Mouse (Mus musculus): Measurements from ENCODE around the gene Unc5b. TPM values are rescaled to one million over a fixed set of nuclear protein-coding genes. Genes with fewer than 3 reads are reported as not detected.

Unc5b gene
- polyA plus RNA-seq, 1 experiment from 2014 or later: 7.3 TPM

DNA sequence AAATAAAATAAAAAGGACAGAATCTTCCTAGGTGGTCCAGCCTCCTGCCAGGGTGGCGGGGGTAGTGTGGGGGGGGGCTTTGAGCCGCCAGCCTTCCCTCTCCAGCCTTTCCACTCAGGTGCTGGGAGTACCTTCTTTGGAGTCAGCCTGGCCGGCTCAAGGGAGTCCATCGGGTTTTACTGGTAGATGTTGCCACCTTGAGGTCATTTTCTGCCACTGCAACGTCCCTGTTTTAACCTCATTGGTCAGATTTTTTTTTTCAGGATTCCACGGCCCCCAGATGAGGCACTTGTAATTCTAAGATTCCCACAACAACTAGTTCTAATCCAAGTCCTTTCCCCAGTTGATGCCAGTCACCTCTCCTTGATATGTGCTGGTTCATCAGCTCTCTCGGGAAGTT is 74.4 kb downstream of the Unc5b start:
- no peak for ATAC-seq (ENCODE audit: low read depth)
- Histone ChIP-seq H3K4me2 (ENCODE audit: low read depth, low read length) (no peak overlapping the region), H3K27me3 (ENCODE audit: control insufficient read depth, insufficient read depth, low read depth, low read length) (no peaks in the 10 kb centered on the region), H3K9me3 (ENCODE audit: control insufficient read depth, low read length) (no peaks in the 10 kb centered on the region; the same call in 1 of the 2 replicates), H3K4me1 (replicated peaks; ENCODE audit: control insufficient read depth, insufficient read depth, low read length) (peaks cover 4% of the 10 kb centered on the region), H3K27ac (ENCODE audit: low read length) (no peak overlapping the region), H3K4me3 (ENCODE audit: low read length) (no peak overlapping the region), H3K36me3 (ENCODE audit: control insufficient read depth, insufficient read depth, low read length) (no peaks in the 10 kb centered on the region), H3K9ac (ENCODE audit: low read length) (no peak overlapping the region)
- 6% methylated on average over 7 of the region's 7 CpGs for WGBS

DNA sequence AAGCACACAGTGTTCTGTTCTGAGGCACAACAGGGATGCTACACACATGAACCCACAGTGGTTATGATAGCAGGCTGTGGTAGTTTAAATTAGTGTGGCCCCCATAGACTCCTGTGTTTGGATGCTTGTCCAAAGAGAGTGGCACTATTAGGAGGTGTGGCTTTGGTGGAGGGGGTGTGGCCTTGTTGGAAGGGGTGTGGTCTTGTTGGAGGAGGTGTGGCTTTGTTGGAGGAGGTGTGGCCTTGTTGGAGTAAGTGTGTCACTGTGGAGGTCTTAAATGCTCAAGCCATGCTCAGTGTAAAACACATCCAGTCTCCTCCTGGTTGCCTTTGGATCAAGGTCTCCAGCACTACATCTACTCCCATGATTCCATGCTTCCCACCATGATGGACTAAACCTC is 75.2 kb downstream of the Unc5b start:
- H3K9ac ChIP-seq (ENCODE audit: low read length): no peak overlapping the region
- H3K27me3 ChIP-seq (ENCODE audit: control insufficient read depth, insufficient read depth, low read depth, low read length): no peaks in the 10 kb centered on the region
- H3K9me3 ChIP-seq (ENCODE audit: control insufficient read depth, low read length): no peaks in the 10 kb centered on the region; the same call in 1 of the 2 replicates
- H3K4me3 ChIP-seq (ENCODE audit: low read length): no peak overlapping the region
- H3K4me1 ChIP-seq (replicated peaks; ENCODE audit: control insufficient read depth, insufficient read depth, low read length): peaks cover 4% of the 10 kb centered on the region
- H3K4me2 ChIP-seq (ENCODE audit: low read depth, low read length): no peak overlapping the region
- no peak for ATAC-seq (ENCODE audit: low read depth)
- no peaks in the 10 kb centered on the region for H3K36me3 ChIP-seq (ENCODE audit: control insufficient read depth, insufficient read depth, low read length)
- no peak overlapping the region for H3K27ac ChIP-seq (ENCODE audit: low read length)

DNA sequence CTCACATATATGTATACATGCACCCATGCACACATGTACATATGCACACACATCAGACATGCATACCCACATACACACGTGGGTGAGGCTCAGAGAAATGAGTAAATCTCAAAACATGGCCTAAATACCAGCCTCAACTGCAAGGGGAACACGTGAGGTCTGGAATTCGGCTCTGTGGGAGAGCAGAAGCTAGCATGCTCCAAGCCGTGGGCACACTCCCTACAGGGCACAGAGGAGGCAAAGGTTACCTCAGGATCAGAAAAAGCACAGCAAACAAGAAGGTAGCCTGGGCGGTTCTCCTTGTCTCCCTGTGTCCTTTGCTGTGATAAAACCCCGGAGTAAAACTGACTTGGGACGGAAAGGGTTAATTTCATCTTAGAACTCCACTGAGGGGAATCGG is 77.4 kb downstream of the Unc5b start:
- Histone ChIP-seq H3K9me3 (ENCODE audit: control insufficient read depth, low read length) (no peaks in the 10 kb centered on the region; the same call in 1 of the 2 replicates), H3K27me3 (ENCODE audit: control insufficient read depth, insufficient read depth, low read depth, low read length) (no peaks in the 10 kb centered on the region), H3K27ac (ENCODE audit: low read length) (no peak overlapping the region), H3K4me1 (replicated peaks; ENCODE audit: control insufficient read depth, insufficient read depth, low read length) (peaks cover 4% of the 10 kb centered on the region), H3K36me3 (ENCODE audit: control insufficient read depth, insufficient read depth, low read length) (peaks cover 3% of the 10 kb centered on the region; the same call in 1 of the 2 replicates), H3K4me3 (ENCODE audit: low read length) (no peak overlapping the region), H3K9ac (ENCODE audit: low read length) (no peak overlapping the region), H3K4me2 (ENCODE audit: low read depth, low read length) (no peak overlapping the region)
- WGBS: 76% methylated on average over 8 of the region's 8 CpGs
- no peak for ATAC-seq (ENCODE audit: low read depth)

DNA sequence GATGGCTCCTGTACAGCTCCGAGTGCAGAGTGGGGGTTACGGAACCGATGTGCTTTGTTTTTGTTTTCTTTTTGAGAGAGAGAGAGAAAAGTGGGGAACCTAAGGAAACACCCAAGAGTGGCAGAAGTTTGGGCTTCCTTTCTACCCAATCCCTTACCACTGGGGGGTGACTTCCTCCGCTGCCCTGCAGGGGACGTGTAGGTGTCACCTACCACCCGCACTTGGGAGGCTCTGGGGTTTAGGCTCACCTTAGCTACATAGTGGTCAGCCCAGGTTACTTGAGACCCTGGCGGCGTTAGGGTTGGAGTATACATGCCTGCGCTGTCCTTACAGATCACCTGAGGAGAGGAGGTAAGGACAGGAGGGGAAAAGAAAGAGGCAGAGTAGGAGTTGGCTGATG is 78.1 kb downstream of the Unc5b start:
- 68% methylated on average over 9 of the region's 9 CpGs for WGBS
- Histone ChIP-seq H3K4me1 (replicated peaks; ENCODE audit: control insufficient read depth, insufficient read depth, low read length) (peaks cover 4% of the 10 kb centered on the region), H3K4me3 (ENCODE audit: low read length) (no peak overlapping the region; the same call in 1 of the 2 replicates), H3K9me3 (ENCODE audit: control insufficient read depth, low read length) (no peaks in the 10 kb centered on the region; the same call in 1 of the 2 replicates), H3K4me2 (ENCODE audit: low read depth, low read length) (peak overlapping the region; percentile 88), H3K27me3 (ENCODE audit: control insufficient read depth, insufficient read depth, low read depth, low read length) (no peaks in the 10 kb centered on the region), H3K9ac (ENCODE audit: low read length) (peak overlapping the region; percentile 86), H3K27ac (ENCODE audit: low read length) (peak overlapping the region; percentile 50; the same call in 1 of the 2 replicates), H3K36me3 (ENCODE audit: control insufficient read depth, insufficient read depth, low read length) (peaks cover 3% of the 10 kb centered on the region; the same call in 1 of the 2 replicates)
- ATAC-seq (ENCODE audit: low read depth): no peak

DNA sequence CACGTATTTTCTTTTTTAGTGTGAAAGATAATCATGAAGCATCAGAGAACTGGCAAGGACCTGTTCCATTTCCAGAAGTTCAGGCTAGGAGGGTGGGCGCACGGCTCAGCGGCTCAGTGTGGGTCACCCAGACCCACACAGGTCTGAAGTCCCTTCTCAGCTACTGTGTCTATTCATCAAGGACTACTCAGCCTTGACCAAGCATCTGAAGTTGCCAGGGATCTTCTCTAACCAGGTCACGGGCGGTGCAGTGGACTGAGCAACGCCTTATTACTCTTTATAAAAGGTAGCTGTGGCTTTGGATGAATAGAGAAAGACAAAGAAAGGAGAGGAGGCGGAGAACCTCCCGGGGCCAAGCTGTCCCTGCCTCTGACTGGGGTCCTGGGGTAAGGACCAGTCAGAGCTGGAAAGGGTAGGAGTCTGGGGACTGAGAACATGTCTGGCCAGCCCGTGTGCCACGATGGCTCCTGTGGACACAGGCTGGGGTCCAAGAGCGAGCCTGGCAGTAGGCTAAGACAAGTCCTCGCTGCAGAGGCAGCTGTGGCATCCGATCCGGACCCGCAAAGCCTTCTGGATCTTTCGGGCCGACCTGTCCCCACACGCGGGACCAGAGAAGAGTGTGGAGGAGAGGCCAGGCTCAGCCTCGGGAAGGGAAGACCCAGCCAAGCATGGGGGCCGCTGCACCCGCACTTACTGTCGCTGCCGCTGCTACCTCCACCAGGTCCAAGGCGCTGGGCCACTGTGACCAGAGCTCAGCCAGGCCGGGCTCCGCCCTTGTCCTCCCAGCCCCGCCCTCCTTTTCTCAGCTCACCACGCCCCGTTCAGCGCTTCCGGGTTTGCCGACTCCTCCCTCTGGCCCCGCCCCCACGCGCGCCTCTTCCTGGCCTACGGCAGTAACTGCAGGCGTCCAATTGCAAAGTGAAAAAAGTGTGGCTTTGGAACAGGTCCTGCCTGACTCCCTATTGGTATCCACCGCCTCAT is 79.1 kb downstream of the Unc5b start, which contains the start of gene Slc29a3:
TSS of gene Slc29a3 (minus strand) at position 755 of the 981 bp plus-strand sequence.
- Histone ChIP-seq H3K4me2 (ENCODE audit: low read depth, low read length) (peak within 1 kb of the TSS; percentile 88), H3K4me3 (ENCODE audit: low read length) (peak within 1 kb of the TSS; percentile 73), H3K36me3 (ENCODE audit: control insufficient read depth, insufficient read depth, low read length) (peaks cover 3% of the 10 kb centered on the region; the same call in 1 of the 2 replicates), H3K4me1 (replicated peaks; ENCODE audit: control insufficient read depth, insufficient read depth, low read length) (peaks cover 6% of the 10 kb centered on the region), H3K27me3 (ENCODE audit: control insufficient read depth, insufficient read depth, low read depth, low read length) (no peaks in the 10 kb centered on the region), H3K27ac (ENCODE audit: low read length) (peak within 1 kb of the TSS; percentile 75), H3K9ac (ENCODE audit: low read length) (peak within 1 kb of the TSS; percentile 86), H3K9me3 (ENCODE audit: control insufficient read depth, low read length) (no peaks in the 10 kb centered on the region)
- WGBS: 9% methylated on average over 39 of the region's 41 CpGs
- peak; percentile 98 for ATAC-seq (ENCODE audit: low read depth)

DNA sequence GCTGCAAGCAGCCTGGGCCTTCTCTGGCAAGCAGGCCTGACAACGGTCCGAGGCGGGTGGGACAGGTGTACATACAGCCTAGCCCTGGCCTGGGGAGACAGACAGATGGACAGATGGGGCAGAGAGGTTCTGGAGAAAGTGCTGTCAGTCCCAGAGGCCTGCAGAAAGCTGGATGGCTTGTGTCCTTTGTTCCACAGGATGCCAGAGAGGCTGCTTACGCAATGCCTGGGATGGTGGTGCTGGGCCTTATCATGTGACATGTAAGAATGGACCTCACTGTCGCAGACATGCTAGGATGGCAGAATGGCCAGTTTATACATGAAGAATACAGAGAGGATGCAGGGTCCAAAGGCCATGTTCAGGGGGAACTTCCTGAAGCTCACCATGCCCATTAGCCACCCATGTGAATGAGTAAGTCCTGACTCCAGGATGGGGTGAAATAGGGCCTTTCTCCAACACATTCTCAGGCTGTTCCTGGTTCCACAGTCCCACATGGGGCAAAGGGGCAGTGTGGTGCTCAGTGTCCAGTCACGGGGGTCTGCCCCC is 83.6 kb downstream of the Unc5b start:
- Histone ChIP-seq H3K27me3 (ENCODE audit: control insufficient read depth, insufficient read depth, low read depth, low read length) (no peaks in the 10 kb centered on the region), H3K9me3 (ENCODE audit: control insufficient read depth, low read length) (no peaks in the 10 kb centered on the region), H3K4me3 (ENCODE audit: low read length) (no peak overlapping the region), H3K36me3 (ENCODE audit: control insufficient read depth, insufficient read depth, low read length) (peaks cover 3% of the 10 kb centered on the region; the same call in 1 of the 2 replicates), H3K27ac (ENCODE audit: low read length) (no peak overlapping the region), H3K9ac (ENCODE audit: low read length) (no peak overlapping the region), H3K4me1 (replicated peaks; ENCODE audit: control insufficient read depth, insufficient read depth, low read length) (peaks cover 2% of the 10 kb centered on the region; the same call in 1 of the 2 replicates), H3K4me2 (ENCODE audit: low read depth, low read length) (no peak overlapping the region)
- no peak for ATAC-seq (ENCODE audit: low read depth)
- WGBS: 75% methylated on average over 6 of the region's 6 CpGs

DNA sequence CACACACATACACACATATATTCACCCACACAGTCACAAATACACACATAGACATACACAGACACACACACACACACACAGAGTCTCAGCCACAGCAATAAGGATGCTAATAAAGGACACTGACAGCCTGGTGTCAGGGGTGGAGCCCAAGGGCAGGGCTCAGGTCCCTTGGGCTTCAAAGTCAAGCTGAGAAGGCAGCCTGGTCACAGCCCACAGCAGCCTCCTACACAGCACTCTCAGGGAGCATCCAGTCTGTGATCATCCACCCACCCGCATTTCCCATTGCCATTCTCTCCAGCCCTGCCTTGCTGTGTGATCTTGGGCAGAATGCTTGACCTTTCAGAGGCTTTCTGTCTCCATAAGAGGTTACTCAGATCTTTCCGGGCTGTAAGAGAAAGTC is 84.9 kb downstream of the Unc5b start:
- H3K4me1 ChIP-seq (replicated peaks; ENCODE audit: control insufficient read depth, insufficient read depth, low read length): 0 out of 2 replicates have a peak, but pooled peaks cover 2% of the 10 kb centered on the region
- no peak for ATAC-seq (ENCODE audit: low read depth)
- H3K9ac ChIP-seq (ENCODE audit: low read length): no peak overlapping the region

DNA sequence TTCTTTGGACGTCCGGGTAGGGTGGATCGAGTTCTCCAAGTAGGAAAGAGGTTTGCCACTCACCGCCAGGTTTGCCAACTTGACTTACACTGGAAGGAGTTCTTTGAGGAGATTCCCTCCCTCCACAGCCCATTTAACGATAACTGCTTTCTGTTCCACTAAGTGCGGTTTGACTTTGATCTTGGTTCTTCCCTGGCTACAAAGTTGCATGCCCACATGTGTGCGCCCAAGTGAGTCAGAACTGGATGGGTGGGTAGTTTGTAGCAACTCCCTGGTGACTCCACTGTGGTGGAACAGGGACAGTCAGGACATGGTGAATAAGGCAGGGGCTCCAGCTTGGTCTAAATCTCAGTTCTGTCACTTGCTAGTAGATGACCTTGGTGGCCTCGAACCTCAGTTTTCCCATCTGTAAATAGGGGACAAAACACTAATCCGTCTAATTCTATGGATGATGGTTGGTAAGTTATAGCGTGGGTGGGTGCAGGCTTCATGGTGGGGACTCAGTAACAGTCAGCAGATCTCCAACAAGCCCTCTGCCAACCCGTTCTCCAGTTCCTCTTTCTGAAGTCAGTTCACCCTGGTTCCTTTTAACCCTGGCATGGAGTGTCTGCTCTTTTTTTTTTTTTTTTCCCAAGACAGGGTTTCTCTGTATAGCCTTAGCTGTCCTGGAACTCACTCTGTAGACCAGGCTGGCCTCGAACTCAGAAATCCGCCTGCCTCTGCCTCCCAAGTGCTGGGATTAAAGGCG is 86.7 kb downstream of the Unc5b start:
- H3K9me3 ChIP-seq (ENCODE audit: control insufficient read depth, low read length): no peaks in the 10 kb centered on the region
- 0 out of 2 replicates have a peak, but pooled peaks cover 2% of the 10 kb centered on the region for H3K4me1 ChIP-seq (replicated peaks; ENCODE audit: control insufficient read depth, insufficient read depth, low read length)
- H3K4me3 ChIP-seq (ENCODE audit: low read length): no peak overlapping the region
- no peaks in the 10 kb centered on the region for H3K27me3 ChIP-seq (ENCODE audit: control insufficient read depth, insufficient read depth, low read depth, low read length)
- no peak for ATAC-seq (ENCODE audit: low read depth)
- no peak overlapping the region for H3K9ac ChIP-seq (ENCODE audit: low read length)
- no peak overlapping the region for H3K4me2 ChIP-seq (ENCODE audit: low read depth, low read length)
- no peak overlapping the region for H3K27ac ChIP-seq (ENCODE audit: low read length)
- H3K36me3 ChIP-seq (ENCODE audit: control insufficient read depth, insufficient read depth, low read length): no peaks in the 10 kb centered on the region
- WGBS: 91% methylated on average over 14 of the region's 14 CpGs

More for the DNA sequence above, 84.9 kb downstream of the Unc5b start:
- no peak overlapping the region for H3K27ac ChIP-seq (ENCODE audit: low read length)
- H3K27me3 ChIP-seq (ENCODE audit: control insufficient read depth, insufficient read depth, low read depth, low read length): no peaks in the 10 kb centered on the region
- H3K36me3 ChIP-seq (ENCODE audit: control insufficient read depth, insufficient read depth, low read length): peaks cover 3% of the 10 kb centered on the region; the same call in 1 of the 2 replicates
- WGBS: 77% methylated on average over 2 of the region's 2 CpGs
- H3K9me3 ChIP-seq (ENCODE audit: control insufficient read depth, low read length): no peaks in the 10 kb centered on the region
- H3K4me2 ChIP-seq (ENCODE audit: low read depth, low read length): no peak overlapping the region
- H3K4me3 ChIP-seq (ENCODE audit: low read length): no peak overlapping the region
